Mouse (Mus musculus) brain, embryonic 14.5 days (tissue): ENCODE data around the gene Dnm1l.
"Not testable (repeated sequence)": the region's sequence is repeated elsewhere in the genome, so short reads cannot be mapped to it uniquely, and the experiment has no call there.

Experiments
- CTCF ChIP-seq: fragments of 200-500 bp; IDR thresholded peaks from 2 replicates; pipeline ENCODE4 v1.5.1; 2012; ENCODE audit warnings: inconsistent platforms, mild to moderate bottlenecking, moderate library complexity, borderline replicate concordance; ENCODE audit not compliant: insufficient read depth, insufficient read length; ENCODE audit errors: extremely low read depth
- POLR2A ChIP-seq: fragments of 200-500 bp; IDR thresholded peaks from 2 replicates; pipeline ENCODE4 v1.6.1; 2012; ENCODE audit warnings: mild to moderate bottlenecking, inconsistent platforms, borderline replicate concordance; ENCODE audit not compliant: poor library complexity, insufficient read depth, insufficient read length, severe bottlenecking; ENCODE audit errors: extremely low read depth

GRCm38 (mm10) chr16:16367217-16367616, 8.5 kb upstream of the Dnm1l start:
- not testable (repeated sequence) for TF ChIP-seq CTCF, POLR2A
